Mouse (Mus musculus) neural tube, embryonic 11.5 days (tissue): ENCODE data around the gene Dynlt1c. TPM values are rescaled to one million over a fixed set of nuclear protein-coding genes. Genes with fewer than 3 reads are reported as not detected.
"Not testable (repeated sequence)": the region's sequence is repeated elsewhere in the genome, so short reads cannot be mapped to it uniquely, and the experiment has no call there.

ENCODE experiments used
- ATAC-seq: fragments of 200-750 bp; cut with Nextera tagmentation; 2 replicates; pipeline ENCODE4 v1.8.0; 2017; ENCODE audit warnings: moderate number of reproducible peaks, mild to moderate bottlenecking, moderate TSS enrichment, moderate library complexity; ENCODE audit not compliant: insufficient read depth, low FRiP score, low TSS enrichment
- DNase-seq: peaks from one replicate; pipeline ENCODE4 v3.0.0-alpha.2; 2015; ENCODE audit warnings: low spot score
- H3K27ac ChIP-seq: fragments of 300-500 bp; sonication (generic); 2 replicates; pipeline ENCODE4 v1.5.1; 2014; ENCODE audit warnings: low read depth, mild to moderate bottlenecking, low read length
- H3K27me3 ChIP-seq: fragments of 300-500 bp; sonication (generic); 2 replicates; pipeline ENCODE4 v1.6.1; 2014; ENCODE audit warnings: mild to moderate bottlenecking, low read length, mixed read lengths; ENCODE audit not compliant: control insufficient read depth, insufficient read depth
- H3K36me3 ChIP-seq: fragments of 300-500 bp; sonication (generic); 2 replicates; pipeline ENCODE4 v1.6.1; 2014; ENCODE audit warnings: mild to moderate bottlenecking, low read length, moderate library complexity, mixed read lengths; ENCODE audit not compliant: control insufficient read depth, insufficient read depth
- H3K4me1 ChIP-seq: fragments of 300-500 bp; sonication (generic); 2 replicates; pipeline ENCODE4 v1.6.1; 2014; ENCODE audit warnings: low read length, mixed read lengths; ENCODE audit not compliant: control insufficient read depth, insufficient read depth
- H3K4me2 ChIP-seq: fragments of 300-500 bp; sonication (generic); 2 replicates; pipeline ENCODE4 v1.6.1; 2014; ENCODE audit warnings: low read depth, mild to moderate bottlenecking, moderate library complexity
- H3K4me3 ChIP-seq: fragments of 300-500 bp; sonication (generic); 2 replicates; pipeline ENCODE4 v1.5.1; 2014; ENCODE audit warnings: low read depth, low read length
- H3K9ac ChIP-seq: fragments of 300-500 bp; sonication (generic); 2 replicates; pipeline ENCODE4 v1.6.1; 2014; ENCODE audit warnings: mild to moderate bottlenecking, low read length
- H3K9me3 ChIP-seq: fragments of 300-500 bp; sonication (generic); 2 replicates; pipeline ENCODE4 v1.6.1; 2016; ENCODE audit warnings: low read length; ENCODE audit not compliant: control insufficient read depth
- WGBS: fragments of 180-500 bp; shearing (Covaris S2); extraction: QIAGEN DNeasy Blood & Tissue Kit; methylation state at CpG from one replicate; pipeline ENCODE4 v1.1.7; 2014; 5-methylcytosine and 5-hydroxymethylcytosine counted together
- polyA plus RNA-seq: library from polyadenylated mRNA; unstranded; fragments of >200 nt; fragmentation: Nextera tagmentation; extraction: Ambion mirVana; gene quantifications from 2 replicates; pipeline ENCODE4 v1.2.1, GENCODE M21; 2014

Gene Dynlt1c
- polyA plus RNA-seq, 1 experiment from 2014 or later: 29.8 TPM

GRCm38 (mm10) chr17:6630398-6630797, 28.9 kb downstream of the Dynlt1c start:
- not testable (repeated sequence) for H3K36me3 ChIP-seq, H3K9ac ChIP-seq, H3K9me3 ChIP-seq, ATAC-seq, H3K27ac ChIP-seq, H3K4me3 ChIP-seq, H3K4me1 ChIP-seq, DNase-seq, H3K27me3 ChIP-seq, H3K4me2 ChIP-seq
- 84% methylated on average over 4 of the region's 4 CpGs for WGBS

DNA sequence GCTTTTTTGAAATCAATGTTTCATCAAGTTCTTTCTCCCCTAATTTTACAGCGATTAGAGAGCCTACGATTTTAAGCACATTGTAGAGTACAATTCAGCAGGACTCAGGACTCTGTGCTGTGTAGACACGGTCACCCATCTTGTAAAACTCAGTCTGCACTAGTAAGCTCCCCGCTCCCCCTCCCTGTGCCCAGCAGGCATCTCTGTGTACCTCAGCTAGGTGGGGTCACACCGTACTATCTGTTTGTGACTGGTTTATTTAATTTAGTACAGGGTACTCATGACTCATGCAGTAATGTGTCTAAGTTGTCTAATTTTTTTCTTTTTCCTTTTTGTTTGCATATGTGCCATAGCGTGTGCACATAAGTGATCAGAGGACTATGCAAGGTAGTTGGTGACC, 31.4 kb downstream of the Dynlt1c start:
- not testable (repeated sequence) for H3K36me3 ChIP-seq, DNase-seq, H3K9me3 ChIP-seq, H3K27me3 ChIP-seq, H3K4me3 ChIP-seq, H3K9ac ChIP-seq, ATAC-seq, H3K27ac ChIP-seq, H3K4me1 ChIP-seq, H3K4me2 ChIP-seq
- 92% methylated on average over 6 of the region's 6 CpGs for WGBS

DNA sequence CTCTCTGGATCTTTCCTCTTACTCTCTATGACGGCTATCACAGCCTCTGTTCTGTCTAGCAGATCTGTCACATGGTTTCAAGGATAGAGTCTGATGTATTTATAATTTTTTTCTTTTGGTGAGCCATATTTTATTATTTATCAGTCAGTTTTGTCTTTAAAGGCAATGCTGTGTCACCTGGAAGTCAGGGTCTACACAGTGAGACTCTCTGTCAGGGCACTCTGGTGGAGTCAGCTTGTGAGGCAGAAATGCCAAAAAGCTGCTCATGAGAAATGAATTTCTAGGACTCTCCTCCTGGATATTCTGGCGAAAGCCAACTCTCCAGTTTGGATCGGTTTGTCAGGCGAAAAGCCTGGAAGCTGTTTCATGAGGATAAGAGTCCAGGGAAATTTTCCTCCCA, 34.3 kb downstream of the Dynlt1c start:
- not testable (repeated sequence) for H3K4me3 ChIP-seq, H3K9ac ChIP-seq, H3K36me3 ChIP-seq, H3K4me1 ChIP-seq, H3K27me3 ChIP-seq, H3K9me3 ChIP-seq, H3K4me2 ChIP-seq, DNase-seq, ATAC-seq, H3K27ac ChIP-seq
- 100% methylated on average over 1 of the region's 4 CpGs for WGBS

DNA sequence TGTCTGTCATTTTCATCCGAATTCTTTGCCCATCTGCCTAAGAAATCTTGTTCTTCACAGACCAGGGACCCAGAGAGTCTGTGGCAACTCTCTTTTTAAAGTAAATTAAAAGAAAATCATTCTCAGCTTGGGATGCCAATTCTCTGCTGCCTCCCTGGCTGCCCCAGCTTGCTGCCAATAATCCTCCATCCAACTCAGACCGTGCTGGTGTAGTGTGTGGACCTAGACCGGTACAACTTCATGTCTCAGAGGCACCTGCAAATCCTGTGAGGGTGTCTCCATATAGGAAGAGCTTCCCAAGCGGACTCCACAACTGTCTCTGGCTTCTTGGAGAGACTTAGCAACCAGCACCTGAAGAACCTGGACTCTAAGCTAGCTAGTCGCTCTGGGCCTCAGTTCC, 35.4 kb downstream of the Dynlt1c start:
- no peaks in the 10 kb centered on the region for H3K9me3 ChIP-seq
- H3K4me1 ChIP-seq: no peaks in the 10 kb centered on the region
- DNase-seq: no peak
- H3K4me2 ChIP-seq: no peak overlapping the region
- no peak overlapping the region for H3K9ac ChIP-seq
- 88% methylated on average over 5 of the region's 5 CpGs for WGBS
- no peak overlapping the region for H3K4me3 ChIP-seq
- H3K36me3 ChIP-seq: no peaks in the 10 kb centered on the region
- no peak overlapping the region for H3K27ac ChIP-seq
- ATAC-seq: no peak
- H3K27me3 ChIP-seq: no peaks in the 10 kb centered on the region

DNA sequence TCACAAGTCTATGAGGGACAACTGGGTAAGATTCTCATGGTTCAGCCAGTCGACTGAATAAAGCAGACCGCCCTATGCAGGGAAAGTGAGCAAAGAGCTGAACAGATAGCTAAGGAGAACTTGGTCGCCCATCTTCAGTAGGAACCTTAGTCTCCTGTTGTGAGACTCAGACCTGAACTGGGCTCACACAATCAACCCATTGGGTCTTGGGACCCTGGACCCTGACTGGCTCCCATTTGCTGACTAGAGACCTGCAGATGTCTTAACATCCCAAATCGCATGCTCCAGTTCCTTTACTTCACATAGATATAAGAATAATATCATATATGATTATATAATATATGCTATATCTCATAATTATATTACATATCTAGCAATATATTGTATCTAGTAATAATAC, 36.0 kb downstream of the Dynlt1c start:
- not testable (repeated sequence) for H3K4me3 ChIP-seq, H3K4me2 ChIP-seq, ATAC-seq, H3K4me1 ChIP-seq, DNase-seq, H3K9me3 ChIP-seq, H3K36me3 ChIP-seq, H3K27me3 ChIP-seq, H3K9ac ChIP-seq, H3K27ac ChIP-seq
- WGBS: 98% methylated on average over 4 of the region's 4 CpGs

DNA sequence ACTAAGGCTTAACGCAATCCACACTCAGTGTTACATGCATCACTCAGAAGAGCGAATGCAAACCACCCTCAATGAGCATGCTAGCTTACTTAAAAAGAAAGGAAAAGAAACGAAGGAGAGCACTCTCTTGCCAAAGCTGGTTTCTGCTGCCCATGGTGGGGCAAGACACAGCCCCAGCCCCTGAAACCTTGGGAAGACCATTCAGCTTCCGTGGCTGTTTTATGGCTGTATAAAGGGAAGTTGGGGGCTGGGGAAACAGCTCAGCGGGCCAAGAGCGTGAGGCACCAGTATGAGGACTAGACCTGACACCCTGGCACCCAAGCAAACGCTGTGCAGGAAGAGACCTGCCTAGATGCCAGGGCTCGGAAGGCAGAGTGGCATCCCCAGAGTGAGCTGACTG, 37.0 kb downstream of the Dynlt1c start:
- 88% methylated on average over 8 of the region's 8 CpGs for WGBS
- not testable (repeated sequence) for DNase-seq, H3K36me3 ChIP-seq, H3K4me1 ChIP-seq, H3K27ac ChIP-seq, H3K9ac ChIP-seq, H3K9me3 ChIP-seq, H3K4me2 ChIP-seq, ATAC-seq, H3K4me3 ChIP-seq, H3K27me3 ChIP-seq

- ATAC-seq: not testable (repeated sequence)
- 90% methylated on average over 13 of the region's 21 CpGs for WGBS
Measured at GRCm38 (mm10) chr17:6639486-6639885, 38.0 kb downstream of the Dynlt1c start.

GRCm38 (mm10) chr17:6640044-6640637, 38.7 kb downstream of the Dynlt1c start:
- not testable (repeated sequence) for H3K9ac ChIP-seq, DNase-seq, H3K9me3 ChIP-seq, H3K4me1 ChIP-seq, H3K27me3 ChIP-seq, H3K36me3 ChIP-seq, H3K4me3 ChIP-seq, H3K27ac ChIP-seq, ATAC-seq, H3K4me2 ChIP-seq
- WGBS: 87% methylated on average over 9 of the region's 10 CpGs

More at GRCm38 (mm10) chr17:6639486-6639885, 38.0 kb downstream of the Dynlt1c start:
- H3K4me3 ChIP-seq, H3K9ac ChIP-seq, H3K4me2 ChIP-seq, H3K27ac ChIP-seq, H3K9me3 ChIP-seq, H3K4me1 ChIP-seq, DNase-seq, H3K36me3 ChIP-seq, H3K27me3 ChIP-seq: not testable (repeated sequence)

- not testable (repeated sequence) for H3K27ac ChIP-seq, H3K4me3 ChIP-seq, H3K4me1 ChIP-seq, ATAC-seq, H3K9me3 ChIP-seq, H3K9ac ChIP-seq, DNase-seq, H3K4me2 ChIP-seq, H3K36me3 ChIP-seq, H3K27me3 ChIP-seq
- WGBS: 88% methylated on average over 14 of the region's 14 CpGs
Measured at GRCm38 (mm10) chr17:6640771-6641429, 39.4 kb downstream of the Dynlt1c start.
